Mouse (Mus musculus) Patski (cell line): ENCODE measurements around the gene Cs. TPM values are rescaled to one million over a fixed set of nuclear protein-coding genes. Genes with fewer than 3 reads are reported as not detected.
A peak's percentile ranks its signal among the peaks of the same experiment; 100 is the strongest.
"Not testable (repeated sequence)": the region's sequence is repeated elsewhere in the genome, so short reads cannot be mapped to it uniquely, and the experiment has no call there.

Experiments used
- ATAC-seq: fragments of 100-300 bp; one replicate; pipeline ENCODE4 v1.8.0; 2021
- CTCF ChIA-PET: fragments of 350-600 bp; sonication (Branson Sonifier 250); formaldehyde crosslinking; loops from one replicate; lab custom pipeline; 2022; ENCODE audit warnings: inconsistent platforms; lab: Charles Lee
- POLR2A ChIA-PET: fragments of 350-600 bp; sonication (Branson Sonifier 250); formaldehyde crosslinking; loops from one replicate; lab custom pipeline; 2022; ENCODE audit warnings: antibody characterized with exemption, inconsistent platforms; lab: Charles Lee
- DNase-seq: peaks from one replicate; pipeline ENCODE4 v3.0.0-alpha.2; 2011; ENCODE audit warnings: low read depth, low spot score
- H3K27me3 ChIP-seq: fragments of 371-371 bp; one replicate; pipeline ENCODE4 v1.5.1; 2021
- CTCF ChIP-seq: fragments of 100-300 bp; IDR thresholded peaks from one replicate; pipeline ENCODE4 v1.5.1; 2021
- in situ Hi-C: fragments of 300-500 bp; cut with MboI; formaldehyde crosslinking; loops from 3 replicates; pipeline ENCODE4 v1.11.1; 2018; ENCODE audit warnings: low pct_unique_long_range_greater_than_20kb, mixed read lengths
- polyA plus RNA-seq: library from polyadenylated mRNA; unstranded; gene quantifications from one replicate; pipeline ENCODE4 v1.2.3, GENCODE M21; 2021

Cs gene
- polyA plus RNA-seq, 1 experiment from 2014 or later: 279 TPM

- ChIA-PET POLR2A (no interaction called here), CTCF (interaction anchor here (0.7 to 6.4 kb wide), 4 partner anchors 8 to 33 kb away, joined by 3 to 42 read pairs (median 3); partner anchors contain the start of gene Cs)
- no peak for TF ChIP-seq CTCF
- in situ Hi-C loops: no loop called here
- DNase-seq (no peak), ATAC-seq (no peak)
- H3K27me3 ChIP-seq: no peaks in the 10 kb centered on the region
Observed at GRCm38 (mm10) chr10:128327610-128328009, 9.9 kb upstream of the Cs start.

DNA sequence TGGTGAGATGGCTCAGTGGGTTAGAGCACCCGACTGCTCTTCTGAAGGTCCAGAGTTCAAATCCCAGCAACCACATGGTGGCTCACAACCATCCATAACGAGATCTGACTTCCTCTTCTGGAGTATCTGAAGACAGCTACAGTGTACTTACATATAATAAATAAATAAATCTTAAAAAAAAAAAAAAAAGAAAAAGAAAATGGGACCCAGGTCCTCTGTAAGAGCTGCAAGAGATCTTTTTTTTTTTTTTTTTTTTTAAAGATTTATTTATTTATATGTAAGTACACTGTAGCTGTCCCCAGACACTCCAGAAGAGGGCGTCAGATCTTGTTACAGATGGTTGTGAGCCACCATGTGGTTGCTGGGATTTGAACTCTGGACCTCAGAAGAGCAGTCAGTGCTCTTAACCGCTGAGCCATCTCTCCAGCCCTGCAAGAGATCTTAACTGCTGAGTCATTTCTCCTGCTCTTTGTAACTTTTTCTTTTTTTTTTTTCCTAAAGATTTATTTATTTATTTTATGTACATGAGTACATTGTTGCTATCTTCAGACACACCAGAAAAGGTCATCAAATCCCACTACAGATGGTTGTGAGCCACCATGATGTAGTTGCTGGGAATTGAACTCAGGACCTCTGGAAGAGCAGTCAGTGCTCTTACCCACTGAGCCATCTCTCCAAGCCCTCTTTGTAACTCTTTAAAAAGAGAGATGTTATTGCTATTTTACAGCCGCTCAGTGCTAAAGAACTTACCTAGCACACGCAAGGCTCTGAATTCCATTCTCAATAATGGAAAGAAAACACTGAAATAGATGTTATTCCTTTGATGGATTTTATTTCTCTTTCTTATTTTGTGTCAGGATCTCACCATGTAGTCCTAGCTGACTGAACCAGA lies 4.9 kb upstream of the Cs start:
- DNase-seq, H3K27me3 ChIP-seq, in situ Hi-C loops, ATAC-seq: not testable (repeated sequence)
- POLR2A ChIA-PET: interaction anchor here (0.9 kb wide), 1 partner anchor 10 kb away, joined by 3 read pairs; no protein-coding TSS in a partner anchor
- CTCF ChIA-PET: interaction anchor here (0.8 to 4.0 kb wide), 2 partner anchors 17 to 27 kb away, joined by 3 to 56 read pairs; no protein-coding TSS in a partner anchor

DNA sequence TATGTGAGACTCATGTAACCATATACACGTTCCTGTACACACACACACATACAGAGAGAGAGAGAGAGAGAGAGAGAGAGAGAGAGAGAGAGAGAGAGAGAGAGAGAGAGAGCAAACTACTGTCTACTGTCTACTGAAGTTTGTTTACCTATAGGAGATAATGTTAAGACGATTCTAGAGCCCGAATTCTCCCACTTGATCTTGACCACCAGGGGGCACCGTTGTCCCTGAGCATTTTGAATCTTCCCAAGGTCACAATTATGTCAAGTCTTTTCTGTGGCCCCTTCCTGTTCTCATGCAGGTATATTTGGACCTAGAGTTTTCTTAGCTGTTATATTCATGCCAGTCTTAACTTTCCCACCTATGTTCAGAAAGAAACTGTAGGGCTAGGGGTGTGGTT lies 2.0 kb upstream of the Cs start:
- DNase-seq: no peak
- POLR2A ChIA-PET: interaction anchor here (0.6 to 4.0 kb wide), 5 partner anchors 9 to 75 kb away, joined by 3 to 19 read pairs (median 3); partner anchors contain the start of genes Cnpy2 and Nabp2
- in situ Hi-C loops: loop anchor here (5.0 kb wide), 1 partner anchor 122 kb away; the partner anchor contains the start of gene Smarcc2
- no peaks in the 10 kb centered on the region for H3K27me3 ChIP-seq
- CTCF ChIA-PET: interaction anchor here (1.0 to 5.7 kb wide), 13 partner anchors 9 to 211 kb away, joined by 3 to 56 read pairs (median 3); partner anchors contain the start of gene Cnpy2
- ATAC-seq: no peak
- TF ChIP-seq CTCF: peak; percentile 80

GRCm38 (mm10) chr10:128336195-128336594 lies 1.3 kb upstream of the Cs start:
- CTCF ChIA-PET: interaction anchor here (1.1 to 5.7 kb wide), 9 partner anchors 9 to 211 kb away, joined by 3 to 56 read pairs (median 4); partner anchors contain the start of gene Cnpy2
- POLR2A ChIA-PET: interaction anchor here (0.6 to 4.0 kb wide), 4 partner anchors 10 to 75 kb away, joined by 3 to 19 read pairs (median 4); partner anchors contain the start of genes Cnpy2 and Nabp2
- in situ Hi-C loops: loop anchor here (5.0 kb wide), 1 partner anchor 121 kb away; the partner anchor contains the start of gene Smarcc2
- ATAC-seq: no peak
- no peak for DNase-seq
- no peaks in the 10 kb centered on the region for H3K27me3 ChIP-seq
- TF ChIP-seq CTCF: no peak

- DNase-seq: no peak
- no peak for TF ChIP-seq CTCF
- POLR2A ChIA-PET: interaction anchor here (0.7 to 4.0 kb wide), 3 partner anchors 13 to 124 kb away, joined by 3 to 19 read pairs (median 4); partner anchors contain the start of genes Cnpy2 and Nabp2
- in situ Hi-C loops: loop anchor here (5.0 kb wide), 1 partner anchor 121 kb away; the partner anchor contains the start of gene Smarcc2
- no peak for ATAC-seq
- CTCF ChIA-PET: interaction anchor here (1.1 to 5.7 kb wide), 8 partner anchors 8 to 210 kb away, joined by 3 to 56 read pairs (median 4); partner anchors contain the start of gene Cnpy2
- H3K27me3 ChIP-seq: no peaks in the 10 kb centered on the region
Observed at GRCm38 (mm10) chr10:128336597-128336996, 937 bp upstream of the Cs start.

DNA sequence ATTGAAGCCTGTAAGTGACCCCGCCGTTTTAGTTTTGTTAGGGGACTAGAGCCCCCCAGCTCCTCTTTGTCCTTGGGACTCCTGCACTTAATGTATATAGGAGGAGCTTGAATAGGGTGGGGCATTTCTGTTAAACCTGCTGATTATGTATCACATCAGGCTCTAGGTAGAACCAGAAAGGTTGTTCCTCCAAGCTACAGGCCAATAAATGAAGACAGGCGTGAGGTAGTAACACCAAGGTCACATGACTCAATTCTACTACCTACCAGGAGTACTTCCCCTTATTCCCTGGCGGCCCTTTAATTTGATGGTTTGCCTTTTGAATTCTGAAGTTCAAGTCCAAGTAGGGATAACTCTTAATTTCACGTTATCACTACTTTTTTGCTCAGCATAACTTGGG lies 881 bp downstream of the Cs start:
- in situ Hi-C loops: loop anchor here (5.0 kb wide), 1 partner anchor 119 kb away; the partner anchor contains the start of gene Smarcc2
- DNase-seq (no peak), ATAC-seq (no peak)
- no peak for TF ChIP-seq CTCF
- ChIA-PET CTCF (interaction anchor here (1.0 to 5.7 kb wide), 3 partner anchors 13 to 21 kb away, joined by 3 to 42 read pairs (median 4); partner anchors contain the start of gene Cnpy2), POLR2A (interaction anchor here (1.5 to 4.0 kb wide), 4 partner anchors 15 to 38 kb away, joined by 5 to 19 read pairs (median 8); partner anchors contain the start of genes Ankrd52, Cnpy2 and Coq10a)
- H3K27me3 ChIP-seq: no peaks in the 10 kb centered on the region

DNA sequence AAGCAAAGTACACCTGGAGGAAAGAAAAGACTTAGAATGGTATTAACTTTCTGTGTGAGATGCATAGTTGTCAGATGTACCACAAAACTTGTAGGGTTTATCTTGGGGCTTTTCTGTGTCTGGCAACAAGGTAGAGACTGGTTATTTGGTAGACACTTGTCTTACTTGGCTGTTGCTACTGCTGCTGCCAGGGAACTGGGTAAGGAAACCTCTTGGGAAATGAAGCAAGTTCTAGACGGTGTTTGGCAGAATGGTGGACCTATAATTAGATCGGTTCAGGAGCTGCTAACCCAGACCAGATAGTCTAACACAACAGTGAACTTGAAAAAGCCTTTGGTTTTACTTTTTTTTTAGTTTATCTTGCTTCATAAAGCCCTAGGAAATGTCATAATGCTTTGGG lies 1.4 kb downstream of the Cs start:
- DNase-seq (no peak), ATAC-seq (no peak)
- CTCF ChIA-PET: interaction anchor here (1.0 to 5.7 kb wide), 2 partner anchors 14 to 20 kb away, joined by 4 to 42 read pairs; partner anchors contain the start of gene Cnpy2
- in situ Hi-C loops: loop anchor here (5.0 kb wide), 1 partner anchor 118 kb away; the partner anchor contains the start of gene Smarcc2
- POLR2A ChIA-PET: interaction anchor here (1.9 to 4.0 kb wide), 3 partner anchors 16 to 30 kb away, joined by 8 to 19 read pairs (median 9); partner anchors contain the start of genes Cnpy2 and Coq10a
- TF ChIP-seq CTCF: no peak
- H3K27me3 ChIP-seq: no peaks in the 10 kb centered on the region

GRCm38 (mm10) chr10:128340257-128340656 lies 2.7 kb downstream of the Cs start:
- ChIA-PET CTCF (interaction anchor here (0.7 to 2.4 kb wide), 3 partner anchors 11 to 21 kb away, joined by 3 to 12 read pairs (median 3); no protein-coding TSS in a partner anchor), POLR2A (interaction anchor here (0.8 kb wide), 1 partner anchor 14 kb away, joined by 6 read pairs; no protein-coding TSS in a partner anchor)
- in situ Hi-C loops: no loop called here
- ATAC-seq (no peak), DNase-seq (no peak)
- peak; percentile 65 for TF ChIP-seq CTCF
- H3K27me3 ChIP-seq: no peaks in the 10 kb centered on the region

DNA sequence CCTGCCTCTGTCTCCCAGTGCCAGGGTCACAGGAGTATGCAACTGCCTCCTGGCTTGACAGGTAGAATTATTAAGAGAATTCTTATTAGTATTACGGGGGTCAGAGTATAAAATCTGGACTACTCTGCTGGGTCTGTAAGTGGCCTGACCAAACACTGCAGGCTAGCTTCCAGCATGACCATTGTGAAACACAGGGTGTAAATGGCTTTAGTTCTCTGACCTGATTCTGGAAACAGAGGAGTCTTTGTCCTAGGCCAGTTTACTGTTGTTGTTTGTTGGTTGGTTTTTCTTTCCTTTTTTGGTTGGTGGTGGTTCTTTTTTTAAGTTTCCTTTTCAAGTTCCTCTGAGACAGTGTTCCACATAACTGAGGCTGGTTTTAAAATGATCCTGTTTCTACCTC lies 5.9 kb downstream of the Cs start:
- DNase-seq (no peak), ATAC-seq (no peak)
- no peaks in the 10 kb centered on the region for H3K27me3 ChIP-seq
- in situ Hi-C loops: no loop called here
- POLR2A ChIA-PET: no interaction called here
- CTCF ChIA-PET: no interaction called here
- no peak for TF ChIP-seq CTCF
